Mouse (Mus musculus): ENCODE results near the gene Txnrd1.

Gene Txnrd1

GRCm38 (mm10) chr10:82863827-82864226 lies 30.1 kb downstream of the Txnrd1 start:
- no peak for DNase-seq (ENCODE audit: low read depth, low spot score)

GRCm38 (mm10) chr10:82866356-82866755 lies 32.6 kb downstream of the Txnrd1 start, which contains the start of gene Eid3:
Gene Eid3 (plus strand): TSS chr10:82866626.
- no peak for DNase-seq (ENCODE audit: low read depth, low spot score)

GRCm38 (mm10) chr10:82866832-82867231 lies 33.1 kb downstream of the Txnrd1 start:
- DNase-seq (ENCODE audit: low read depth, low spot score), result no peak

- DNase-seq (ENCODE audit: low read depth, low spot score), result no peak
Observed at GRCm38 (mm10) chr10:82868418-82869086, 34.8 kb downstream of the Txnrd1 start.

GRCm38 (mm10) chr10:82875446-82875845 lies 41.7 kb downstream of the Txnrd1 start:
- DNase-seq (ENCODE audit: low read depth, low spot score), result no peak

- peak; percentile 29 for DNase-seq (ENCODE audit: low read depth, low spot score)
Observed at GRCm38 (mm10) chr10:82876076-82876796, 42.5 kb downstream of the Txnrd1 start.

- no peak for DNase-seq (ENCODE audit: low read depth, low spot score)
Observed at GRCm38 (mm10) chr10:82887354-82887753, 53.6 kb downstream of the Txnrd1 start.

- no peak for DNase-seq (ENCODE audit: low read depth, low spot score)
Observed at GRCm38 (mm10) chr10:82888576-82888975, 54.8 kb downstream of the Txnrd1 start.

GRCm38 (mm10) chr10:82889447-82889973 lies 55.8 kb downstream of the Txnrd1 start:
- DNase-seq (ENCODE audit: low read depth, low spot score), result no peak

- no peak for DNase-seq (ENCODE audit: low read depth, low spot score)
Observed at GRCm38 (mm10) chr10:82890936-82891335, 57.2 kb downstream of the Txnrd1 start.

GRCm38 (mm10) chr10:82891427-82891826 lies 57.7 kb downstream of the Txnrd1 start:
- no peak for DNase-seq (ENCODE audit: low read depth, low spot score)

- DNase-seq (ENCODE audit: low read depth, low spot score), result no peak
Observed at GRCm38 (mm10) chr10:82892442-82893055, 58.8 kb downstream of the Txnrd1 start.

GRCm38 (mm10) chr10:82893872-82894650 lies 60.3 kb downstream of the Txnrd1 start:
- no peak for DNase-seq (ENCODE audit: low read depth, low spot score)

- DNase-seq (ENCODE audit: low read depth, low spot score), result no peak
Observed at GRCm38 (mm10) chr10:82897936-82898335, 64.2 kb downstream of the Txnrd1 start.

GRCm38 (mm10) chr10:82898893-82899292 lies 65.1 kb downstream of the Txnrd1 start:
- no peak for DNase-seq (ENCODE audit: low read depth, low spot score)

GRCm38 (mm10) chr10:82899810-82900421 lies 66.2 kb downstream of the Txnrd1 start:
- peak; percentile 73 for DNase-seq (ENCODE audit: low read depth, low spot score)

- no peak for DNase-seq (ENCODE audit: low read depth, low spot score)
Observed at GRCm38 (mm10) chr10:82900546-82900945, 66.8 kb downstream of the Txnrd1 start.

GRCm38 (mm10) chr10:82901436-82901835 lies 67.7 kb downstream of the Txnrd1 start:
- peak; percentile 85 for DNase-seq (ENCODE audit: low read depth, low spot score)

- no peak for DNase-seq (ENCODE audit: low read depth, low spot score)
Observed at GRCm38 (mm10) chr10:82908526-82908925, 74.8 kb downstream of the Txnrd1 start.

GRCm38 (mm10) chr10:82909382-82909781 lies 75.6 kb downstream of the Txnrd1 start:
- DNase-seq (ENCODE audit: low read depth, low spot score), result peak; percentile 84

- peak; percentile 65 for DNase-seq (ENCODE audit: low read depth, low spot score)
Observed at GRCm38 (mm10) chr10:82910198-82910597, 76.4 kb downstream of the Txnrd1 start.
